Mouse (Mus musculus) left cerebral cortex, adult 9 months (tissue): ENCODE results near the gene Lfng.
A peak's percentile ranks its signal among the peaks of the same experiment; 100 is the strongest.

Source experiments
- DNase-seq, 2 experiments: peaks; one replicate each; pipeline ENCODE4 v3.0.0; 2022; ENCODE audit warnings: low spot score in 2 of 2

Gene Lfng

DNA sequence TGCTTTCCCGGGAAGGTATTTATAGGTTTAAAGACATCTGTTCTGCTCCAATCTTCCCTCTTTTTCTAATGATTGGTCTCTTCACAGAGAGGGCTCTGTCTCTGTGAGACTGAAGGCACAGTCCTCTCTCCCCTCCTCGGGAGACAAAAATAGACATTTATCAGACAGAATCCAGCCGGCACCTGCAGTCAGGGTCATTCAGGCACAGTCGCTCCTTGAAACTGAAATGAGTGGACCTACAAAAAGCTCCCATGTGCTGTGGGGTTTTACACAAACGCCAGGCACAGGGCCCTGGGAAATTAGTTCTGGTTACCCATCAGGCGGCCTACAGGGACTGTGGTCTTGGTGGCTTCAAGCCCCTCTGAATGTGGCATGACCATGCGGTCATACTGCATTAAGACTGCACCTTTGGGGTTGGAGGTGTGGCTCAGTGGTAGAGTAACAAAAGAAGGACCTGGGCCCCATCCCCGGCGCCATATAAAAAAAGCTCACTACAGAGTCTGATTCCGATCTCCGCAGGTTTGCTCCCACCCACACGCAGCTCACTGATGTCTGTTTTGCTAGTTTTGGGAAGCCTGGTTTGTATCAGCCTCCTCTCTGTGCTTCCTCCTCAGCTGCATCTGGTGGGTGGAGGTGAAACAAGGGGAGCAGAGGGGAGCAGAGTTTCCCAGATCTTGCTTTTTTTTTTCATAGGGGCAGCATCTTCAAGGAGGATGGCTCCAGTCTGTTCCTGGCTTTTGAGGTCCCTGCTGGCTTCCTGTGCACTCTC is 54.9 kb downstream of the Lfng start:
- peak in 1 of 2 experiments; percentile 71 for DNase-seq

DNA sequence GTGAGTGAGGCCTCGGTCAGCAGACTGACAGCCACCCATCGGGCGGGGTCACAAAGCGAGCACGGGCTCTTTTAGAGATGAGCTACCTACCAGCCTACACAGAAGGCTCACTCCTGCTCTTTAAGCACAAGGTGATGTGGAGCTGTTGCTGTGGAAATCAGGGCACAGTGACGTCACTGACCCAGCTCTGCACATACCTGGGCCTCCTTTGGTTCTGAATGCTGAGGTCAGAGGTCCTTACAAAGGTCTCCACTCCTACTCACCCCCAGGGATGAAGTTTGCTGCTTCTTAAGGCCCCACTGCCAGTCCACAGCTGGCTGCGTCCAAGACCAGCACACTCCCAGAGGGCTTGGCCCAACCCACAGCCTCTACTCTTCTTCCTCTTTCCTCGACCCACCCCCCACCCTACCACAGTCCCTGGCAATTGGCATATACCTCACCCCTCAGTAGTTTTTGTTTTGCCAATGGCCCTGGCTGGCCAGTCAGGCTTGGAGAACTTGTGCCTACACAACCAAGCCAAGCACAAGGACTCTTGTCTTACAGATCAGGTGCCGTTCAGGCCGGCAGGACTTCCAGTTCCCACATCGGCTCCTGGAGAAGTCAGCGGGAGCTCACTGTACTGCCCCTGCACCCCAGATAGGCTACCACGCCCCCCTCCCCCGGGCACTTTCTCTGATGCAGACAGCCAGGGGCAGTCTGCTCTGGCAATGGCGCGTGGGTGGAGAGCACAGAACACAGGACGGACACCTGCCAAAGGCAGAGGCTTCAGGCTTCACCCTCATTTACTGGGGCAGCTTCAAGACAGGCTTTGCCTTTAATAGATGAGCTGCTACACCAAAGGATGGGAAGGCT is 55.8 kb downstream of the Lfng start:
- DNase-seq: no peak

GRCm38 (mm10) chr5:140663621-140664180 is 56.6 kb downstream of the Lfng start:
- peak in 1 of 2 experiments; percentile 71 for DNase-seq
